Mouse (Mus musculus): ENCODE measurements around the gene Agps. TPM values are rescaled to one million over a fixed set of nuclear protein-coding genes. Genes with fewer than 3 reads are reported as not detected.
"Not testable (repeated sequence)": the region's sequence is repeated elsewhere in the genome, so short reads cannot be mapped to it uniquely, and the experiment has no call there.

The Agps gene
- polyA plus RNA-seq, 2 experiments from 2014 or later = 17.2 to 20.0 TPM

- ATAC-seq = no peak
These were observed 99.0 kb downstream of the Agps start for GRCm38 (mm10) chr2:75930941-75931340.

DNA sequence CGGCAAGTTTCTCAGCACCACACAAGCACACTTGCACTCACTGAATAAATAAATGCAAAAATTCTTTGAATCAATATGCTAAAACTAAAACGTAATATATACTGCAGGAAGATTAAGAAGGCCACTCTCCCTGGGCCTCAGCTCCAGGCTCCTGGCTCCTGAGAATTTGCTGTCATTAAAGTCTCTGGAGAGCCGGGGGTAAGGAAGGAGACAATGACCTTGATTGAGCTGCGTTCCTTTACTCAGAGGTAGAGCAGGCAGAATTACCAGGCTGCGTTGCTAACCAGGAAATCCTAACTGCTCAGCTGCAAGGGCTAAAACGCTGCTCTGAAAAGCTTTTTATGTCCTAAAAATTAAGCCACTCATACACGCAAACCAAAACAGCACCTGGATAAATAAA, 101.6 kb downstream of the Agps start:
- ATAC-seq = no peak

DNA sequence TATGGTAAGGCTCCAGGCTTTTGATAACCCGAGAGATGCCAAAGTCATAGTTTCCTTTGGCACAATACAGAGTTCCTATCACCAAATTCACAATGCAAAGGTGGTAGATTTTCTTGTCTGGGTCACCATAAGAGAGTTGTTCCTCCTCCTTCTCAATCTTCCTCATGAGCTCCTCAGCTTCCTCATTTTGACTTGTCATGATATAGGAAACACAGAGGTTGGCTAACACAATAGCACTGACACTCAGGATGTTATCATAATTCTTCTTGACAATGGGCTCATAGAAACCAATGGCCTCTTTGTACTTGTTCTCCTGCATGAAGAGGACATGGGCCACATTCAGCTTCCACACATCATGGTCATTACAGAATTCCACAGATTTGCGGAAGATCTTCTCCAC, 104.7 kb downstream of the Agps start:
- ATAC-seq = not testable (repeated sequence)

- not testable (repeated sequence) for ATAC-seq
These were observed 105.6 kb downstream of the Agps start for GRCm38 (mm10) chr2:75937520-75938116.

DNA sequence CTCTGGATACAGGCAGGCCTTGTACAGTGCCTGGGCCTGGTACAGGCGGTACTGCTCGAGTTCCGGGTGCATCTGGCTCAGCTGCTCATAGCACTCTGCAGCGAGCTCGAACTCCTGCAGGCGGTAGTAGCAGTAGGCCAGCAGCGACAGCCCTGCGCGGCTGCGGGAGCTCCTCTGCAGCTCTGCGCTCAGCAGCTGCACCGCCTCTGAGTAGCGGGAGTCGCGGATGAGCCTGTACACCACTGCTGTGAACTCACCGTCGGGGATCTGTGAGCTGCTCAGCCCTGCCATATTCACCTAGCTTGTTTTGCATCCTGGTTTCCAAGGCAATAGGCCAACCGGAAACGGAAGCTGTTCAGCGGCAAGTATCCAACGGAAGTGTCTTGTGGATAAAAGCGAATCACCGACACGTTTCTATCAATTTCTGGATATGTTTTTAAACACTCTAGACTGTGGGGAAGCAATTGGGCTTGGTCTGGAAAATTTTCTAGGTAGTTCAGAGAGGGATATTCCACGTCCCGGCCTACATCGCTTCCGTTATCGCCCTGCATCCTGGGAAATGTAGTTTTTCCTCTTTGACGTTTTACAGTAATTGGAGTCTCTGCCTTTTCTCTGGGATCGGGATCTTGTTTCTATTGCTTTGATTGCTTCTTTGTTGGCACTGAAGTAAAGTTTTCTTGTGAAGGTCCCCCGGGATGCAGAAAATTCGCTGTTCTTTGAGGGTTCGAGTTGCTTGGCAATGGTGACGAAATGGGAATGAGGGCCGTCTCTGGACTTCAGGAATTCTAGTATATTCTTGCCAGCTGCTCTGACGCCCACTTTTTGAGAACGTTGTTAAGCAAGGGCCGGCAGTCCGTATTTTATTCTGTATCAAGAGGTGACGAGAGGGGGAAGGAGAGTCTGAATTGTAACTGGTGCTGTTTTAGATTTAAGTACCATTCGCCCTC, 106.4 kb downstream of the Agps start, which contains the start of gene Ttc30b:
TSS of gene Ttc30b (minus strand) at position 469 of the 947 bp plus-strand sequence.
- peak; percentile 99 for ATAC-seq

GRCm38 (mm10) chr2:75950685-75951084, 118.7 kb downstream of the Agps start:
- no peak for ATAC-seq

GRCm38 (mm10) chr2:75953320-75953719, 121.3 kb downstream of the Agps start:
- ATAC-seq = no peak

DNA sequence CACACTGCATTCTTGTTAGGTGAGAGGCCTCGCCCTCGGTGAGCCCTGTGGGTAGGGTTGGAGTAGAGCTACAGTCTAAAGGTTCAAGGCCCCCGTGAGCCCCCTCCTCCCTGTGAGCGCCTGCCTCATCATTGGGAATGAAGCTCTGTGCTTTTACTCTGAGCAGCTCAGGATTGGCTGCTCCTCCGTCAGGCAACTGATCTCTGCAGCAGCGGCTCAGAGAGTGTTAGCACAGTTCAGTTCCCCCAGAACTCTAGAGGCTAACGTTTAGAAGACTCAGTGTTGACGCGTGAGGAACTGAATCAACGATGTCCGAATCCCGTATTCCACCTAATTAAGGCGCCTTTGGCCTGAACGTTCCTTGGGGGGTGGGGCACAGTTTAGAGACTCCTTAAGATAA, 123.7 kb downstream of the Agps start:
- no peak for ATAC-seq

DNA sequence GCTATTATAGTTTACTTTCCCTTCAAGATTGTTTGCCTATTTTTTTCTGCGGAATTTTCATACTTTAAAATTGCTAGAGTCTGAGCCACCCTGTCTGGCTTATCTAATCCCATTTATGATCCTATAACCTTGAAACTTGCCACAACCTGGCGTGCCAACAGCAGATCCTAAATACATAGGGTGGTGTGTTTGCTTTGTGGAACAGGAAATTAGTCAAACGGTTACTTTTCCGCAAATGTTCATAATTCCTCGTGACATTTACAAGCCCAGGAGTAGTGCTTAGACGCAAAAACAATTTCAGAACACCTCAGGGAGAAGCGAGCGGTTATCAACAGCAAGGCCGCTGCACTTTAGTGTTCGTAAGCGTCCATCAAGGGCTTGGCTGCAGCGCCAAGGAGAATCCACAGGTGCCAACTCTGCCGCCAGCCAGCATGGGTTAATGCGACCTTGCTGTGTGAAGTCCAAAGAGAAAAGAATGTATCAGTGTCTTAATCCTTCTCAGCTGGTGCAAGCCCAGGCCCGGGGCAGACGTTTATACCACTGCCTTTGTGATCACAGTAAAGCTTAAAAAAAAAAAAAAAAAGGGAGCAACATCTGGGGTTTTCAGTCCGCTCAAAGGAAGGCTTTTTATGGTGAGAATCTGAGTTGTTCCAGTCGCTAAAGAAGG, 127.3 kb downstream of the Agps start:
- no peak for ATAC-seq

DNA sequence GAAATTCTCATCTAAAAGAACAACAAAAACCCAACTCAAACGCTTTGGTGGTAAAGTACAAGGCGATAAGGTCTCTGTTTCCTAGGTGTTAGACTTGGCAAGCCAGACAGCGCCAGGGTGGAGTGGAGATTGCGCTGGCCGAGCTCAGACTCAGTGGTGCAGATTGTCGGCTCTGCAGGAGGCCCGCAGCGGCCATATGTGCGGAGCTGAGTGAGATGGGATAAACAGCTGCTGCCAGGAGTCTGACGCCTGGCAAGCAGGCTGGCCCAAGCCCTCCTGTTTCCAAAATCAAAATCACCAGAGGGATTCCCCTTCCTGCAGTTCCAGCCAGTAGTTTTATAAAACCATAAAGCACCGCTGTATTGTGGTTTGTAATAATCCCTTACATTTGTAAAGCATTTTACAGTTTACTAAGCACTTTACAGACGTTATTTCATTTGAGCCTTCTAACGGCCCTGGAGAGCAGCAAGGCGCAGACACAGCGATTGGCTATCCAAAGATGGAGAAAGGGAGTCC, 127.9 kb downstream of the Agps start:
- no peak for ATAC-seq

GRCm38 (mm10) chr2:75960366-75961330, 128.7 kb downstream of the Agps start:
- ATAC-seq = no peak

- no peak for ATAC-seq
These were observed 131.3 kb downstream of the Agps start for GRCm38 (mm10) chr2:75963211-75963840.

- no peak for ATAC-seq
These were observed 132.1 kb downstream of the Agps start for GRCm38 (mm10) chr2:75964051-75964450.

- peak; percentile 40 for ATAC-seq
These were observed 132.5 kb downstream of the Agps start for GRCm38 (mm10) chr2:75964512-75964911.

DNA sequence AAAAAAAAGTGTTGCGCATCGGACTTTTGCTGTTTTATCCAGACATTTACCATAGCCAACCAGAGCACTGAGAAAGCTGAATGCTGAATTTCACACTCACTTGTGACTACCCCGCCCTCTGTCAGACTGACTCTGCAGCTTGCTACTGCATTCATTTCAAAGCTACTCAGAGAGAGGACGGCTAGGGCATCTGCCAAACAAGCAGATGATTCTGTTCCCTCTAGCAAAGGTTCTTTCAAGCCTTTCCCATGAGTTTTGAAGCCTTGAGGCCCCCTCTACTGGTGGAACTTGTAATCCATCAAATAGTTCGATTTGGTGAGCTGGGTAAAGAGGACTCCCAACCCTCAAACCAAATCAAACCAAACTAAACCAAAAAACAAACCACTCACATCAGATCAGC, 133.0 kb downstream of the Agps start:
- ATAC-seq = peak; percentile 87

- no peak for ATAC-seq
These were observed 142.2 kb downstream of the Agps start for GRCm38 (mm10) chr2:75974131-75974530.

- ATAC-seq = not testable (repeated sequence)
These were observed 144.1 kb downstream of the Agps start for GRCm38 (mm10) chr2:75976070-75976469.

GRCm38 (mm10) chr2:75977752-75978368, 145.9 kb downstream of the Agps start, which contains the start of gene Ttc30a2:
Gene Ttc30a2, minus strand, starts transcription at chr2:75978170.
- not testable (repeated sequence) for ATAC-seq

All from activated CD4-positive, CD25-positive, alpha-beta regulatory T cell, adult 4 months (primary cell).